Mouse (Mus musculus) limb, embryonic 14.5 days (tissue): Measurements from ENCODE around the gene Nsmce4a. TPM values are rescaled to one million over a fixed set of nuclear protein-coding genes. Genes with fewer than 3 reads are reported as not detected.

ENCODE experiments used
- ATAC-seq: fragments of 200-750 bp; cut with Nextera tagmentation; 2 replicates; pipeline ENCODE4 v1.8.0; 2017; ENCODE audit warnings: low read depth, moderate number of reproducible peaks, moderate TSS enrichment; ENCODE audit not compliant: low FRiP score
- DNase-seq: peaks from one replicate; pipeline ENCODE4 v3.0.0-alpha.2; 2015; ENCODE audit warnings: low spot score
- H3K27ac ChIP-seq: fragments of 300-500 bp; sonication (generic); replicated peaks from 2 replicates; pipeline ENCODE4 v1.5.1; 2014; ENCODE audit warnings: low read depth, mild to moderate bottlenecking, low read length, moderate library complexity, mixed read lengths
- H3K27me3 ChIP-seq: fragments of 300-500 bp; sonication (generic); 2 replicates; pipeline ENCODE4 v1.6.1; 2014; ENCODE audit warnings: low read length, mixed read lengths; ENCODE audit not compliant: control insufficient read depth, insufficient read depth
- H3K36me3 ChIP-seq: fragments of 300-500 bp; sonication (generic); 2 replicates; pipeline ENCODE4 v1.6.1; 2014; ENCODE audit warnings: mild to moderate bottlenecking, low read length, moderate library complexity, mixed read lengths; ENCODE audit not compliant: control insufficient read depth, insufficient read depth
- H3K4me1 ChIP-seq: fragments of 300-500 bp; sonication (generic); 2 replicates; pipeline ENCODE4 v1.6.1; 2014; ENCODE audit warnings: antibody characterized with exemption, low read length, mixed read lengths; ENCODE audit not compliant: control insufficient read depth, insufficient read depth
- H3K4me2 ChIP-seq: fragments of 300-500 bp; sonication (generic); replicated peaks from 2 replicates; pipeline ENCODE4 v1.6.1; 2014; ENCODE audit warnings: low read depth, mild to moderate bottlenecking, low read length, moderate library complexity; ENCODE audit not compliant: severe bottlenecking
- H3K4me3 ChIP-seq: fragments of 300-500 bp; sonication (generic); replicated peaks from 2 replicates; pipeline ENCODE4 v1.5.1; 2014; ENCODE audit warnings: low read length
- H3K9ac ChIP-seq: fragments of 300-500 bp; sonication (generic); 2 replicates; pipeline ENCODE4 v1.6.1; 2014; ENCODE audit warnings: mild to moderate bottlenecking, low read depth, low read length, moderate library complexity; ENCODE audit not compliant: severe bottlenecking
- H3K9me3 ChIP-seq: fragments of 300-500 bp; sonication (generic); 2 replicates; pipeline ENCODE4 v1.6.1; 2016; ENCODE audit warnings: low read length; ENCODE audit not compliant: control insufficient read depth
- POLR2A ChIP-seq: fragments of 200-500 bp; IDR thresholded peaks from 2 replicates; pipeline ENCODE4 v1.8.0; 2012; ENCODE audit warnings: inconsistent platforms, mild to moderate bottlenecking, moderate library complexity, borderline replicate concordance; ENCODE audit not compliant: insufficient read depth, insufficient read length; ENCODE audit errors: extremely low read depth
- WGBS: fragments of 180-500 bp; shearing (Covaris S2); extraction: QIAGEN DNeasy Blood & Tissue Kit; methylation state at CpG from one replicate; pipeline ENCODE4 v1.1.7; 2014; 5-methylcytosine and 5-hydroxymethylcytosine counted together
- polyA plus RNA-seq, 2 experiments: library from polyadenylated mRNA; depleted of rRNA in 1 of 2; stranded (reverse) in 1 of 2; unstranded in 1 of 2; fragments of >200 nt; fragmentation: Nextera tagmentation in 1 of 2; extraction: Ambion mirVana in 1 of 2; gene quantifications; 2 replicates each; pipeline versions ENCODE4 v1.2.1 to v1.2.3; 2012 to 2014

Nsmce4a gene
- polyA plus RNA-seq, 2 experiments: 88.8 to 164 TPM

- H3K9me3 ChIP-seq: no peaks in the 10 kb centered on the region
- no peaks in the 10 kb centered on the region for H3K36me3 ChIP-seq
- TF ChIP-seq POLR2A: no peak
- DNase-seq: no peak
- H3K27me3 ChIP-seq: no peaks in the 10 kb centered on the region
- no peak overlapping the region for H3K9ac ChIP-seq
- no peak overlapping the region for H3K4me2 ChIP-seq
- no peak overlapping the region for H3K27ac ChIP-seq
- ATAC-seq: no peak
- no peaks in the 10 kb centered on the region for H3K4me1 ChIP-seq
- 34% methylated on average over 4 of the region's 4 CpGs for WGBS
- no peak overlapping the region for H3K4me3 ChIP-seq
Measured at GRCm38 (mm10) chr7:130606958-130607357, 34.0 kb upstream of the Nsmce4a start.

- DNase-seq (no peak), ATAC-seq (no peak)
- H3K4me2 ChIP-seq: no peak overlapping the region
- 12% methylated on average over 6 of the region's 6 CpGs for WGBS
- no peak overlapping the region for H3K4me3 ChIP-seq
- H3K27me3 ChIP-seq: no peaks in the 10 kb centered on the region
- no peak for TF ChIP-seq POLR2A
- no peaks in the 10 kb centered on the region for H3K4me1 ChIP-seq
- no peak overlapping the region for H3K27ac ChIP-seq
- no peaks in the 10 kb centered on the region for H3K36me3 ChIP-seq
- no peaks in the 10 kb centered on the region for H3K9me3 ChIP-seq
- no peak overlapping the region for H3K9ac ChIP-seq
Measured at GRCm38 (mm10) chr7:130605111-130605510, 32.2 kb upstream of the Nsmce4a start.

GRCm38 (mm10) chr7:130604390-130604789, 31.5 kb upstream of the Nsmce4a start:
- DNase-seq (no peak), ATAC-seq (no peak)
- WGBS: 60% methylated on average over 2 of the region's 2 CpGs
- H3K4me3 ChIP-seq: no peak overlapping the region
- H3K36me3 ChIP-seq: no peaks in the 10 kb centered on the region
- no peaks in the 10 kb centered on the region for H3K4me1 ChIP-seq
- no peak overlapping the region for H3K9ac ChIP-seq
- H3K27ac ChIP-seq: no peak overlapping the region
- H3K4me2 ChIP-seq: no peak overlapping the region
- no peak for TF ChIP-seq POLR2A
- no peaks in the 10 kb centered on the region for H3K9me3 ChIP-seq
- no peaks in the 10 kb centered on the region for H3K27me3 ChIP-seq

GRCm38 (mm10) chr7:130603556-130603955, 30.6 kb upstream of the Nsmce4a start:
- Histone ChIP-seq H3K27me3 (no peaks in the 10 kb centered on the region), H3K27ac (no peak overlapping the region), H3K9me3 (no peaks in the 10 kb centered on the region), H3K9ac (no peak overlapping the region), H3K4me3 (no peak overlapping the region), H3K4me2 (no peak overlapping the region), H3K4me1 (no peaks in the 10 kb centered on the region), H3K36me3 (no peaks in the 10 kb centered on the region)
- DNase-seq: no peak
- ATAC-seq: no peak
- no peak for TF ChIP-seq POLR2A
- 82% methylated on average over 5 of the region's 5 CpGs for WGBS

GRCm38 (mm10) chr7:130602804-130603203, 29.9 kb upstream of the Nsmce4a start:
- no peaks in the 10 kb centered on the region for H3K27me3 ChIP-seq
- H3K9ac ChIP-seq: no peak overlapping the region
- ATAC-seq: no peak
- no peaks in the 10 kb centered on the region for H3K36me3 ChIP-seq
- no peak overlapping the region for H3K4me2 ChIP-seq
- no peaks in the 10 kb centered on the region for H3K4me1 ChIP-seq
- no peak for TF ChIP-seq POLR2A
- DNase-seq: no peak
- H3K9me3 ChIP-seq: no peaks in the 10 kb centered on the region
- no peak overlapping the region for H3K27ac ChIP-seq
- H3K4me3 ChIP-seq: no peak overlapping the region
- WGBS: 77% methylated on average over 1 of the region's 1 CpGs

- TF ChIP-seq POLR2A: no peak
- DNase-seq (no peak), ATAC-seq (no peak)
- Histone ChIP-seq H3K27me3 (no peaks in the 10 kb centered on the region), H3K27ac (no peak overlapping the region), H3K4me2 (no peak overlapping the region), H3K36me3 (no peaks in the 10 kb centered on the region), H3K4me1 (no peaks in the 10 kb centered on the region), H3K9me3 (no peaks in the 10 kb centered on the region), H3K4me3 (no peak overlapping the region), H3K9ac (no peak overlapping the region)
- WGBS: 72% methylated on average over 2 of the region's 2 CpGs
Measured at GRCm38 (mm10) chr7:130600546-130600945, 27.6 kb upstream of the Nsmce4a start.
